Mouse (Mus musculus): ENCODE measurements around the gene Wdr45b.
"Not testable (repeated sequence)": the region's sequence is repeated elsewhere in the genome, so short reads cannot be mapped to it uniquely, and the experiment has no call there.

Wdr45b gene

DNA sequence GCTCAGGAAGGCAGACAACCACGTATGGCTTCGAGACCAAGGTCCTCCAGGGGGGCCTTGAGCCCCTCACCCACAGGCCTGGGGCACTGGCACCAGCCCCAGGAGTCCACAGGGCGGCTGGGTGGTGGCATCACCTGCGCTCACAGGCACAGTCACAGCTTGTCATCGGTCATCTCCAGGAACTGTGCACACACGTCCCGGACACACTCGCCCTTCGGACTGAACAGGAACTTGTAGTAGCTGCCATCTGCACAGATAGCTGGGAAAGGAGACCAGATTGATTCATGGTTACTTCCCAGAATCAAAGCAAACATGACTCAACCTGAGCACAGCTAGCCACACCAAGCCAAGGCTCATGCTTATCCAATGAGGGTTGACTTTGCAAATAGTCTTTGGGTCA lies 26.0 kb downstream of the Wdr45b start:
- in situ Hi-C loops (cut with MseI, MboI): no loop called here

GRCm38 (mm10) chr11:121326681-121327080 lies 27.6 kb downstream of the Wdr45b start:
- in situ Hi-C loops (cut with MseI, MboI): no loop called here

DNA sequence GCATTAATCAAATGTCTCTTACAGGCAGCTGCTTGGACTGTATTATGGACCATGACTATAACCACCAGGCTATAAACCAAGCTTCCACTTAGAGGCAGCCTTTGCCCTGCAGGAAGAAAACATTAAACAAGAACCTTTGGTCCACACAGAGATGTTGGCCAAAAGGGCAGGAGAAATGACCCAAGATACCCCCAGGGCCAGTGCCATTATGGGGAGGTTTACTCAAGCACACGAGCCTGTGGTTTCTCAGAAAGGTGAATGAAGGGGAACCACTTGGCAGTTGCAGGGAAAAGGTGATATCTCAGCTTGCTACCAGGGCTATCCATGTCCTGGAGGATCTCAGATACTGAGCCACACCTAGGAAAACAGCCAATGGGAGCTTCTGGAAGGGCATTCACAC lies 28.2 kb downstream of the Wdr45b start:
- in situ Hi-C loops (cut with MseI, MboI): no loop called here

GRCm38 (mm10) chr11:121307712-121308111 lies 46.5 kb downstream of the Wdr45b start:
- in situ Hi-C loops (cut with MseI, MboI): not testable (repeated sequence)

DNA sequence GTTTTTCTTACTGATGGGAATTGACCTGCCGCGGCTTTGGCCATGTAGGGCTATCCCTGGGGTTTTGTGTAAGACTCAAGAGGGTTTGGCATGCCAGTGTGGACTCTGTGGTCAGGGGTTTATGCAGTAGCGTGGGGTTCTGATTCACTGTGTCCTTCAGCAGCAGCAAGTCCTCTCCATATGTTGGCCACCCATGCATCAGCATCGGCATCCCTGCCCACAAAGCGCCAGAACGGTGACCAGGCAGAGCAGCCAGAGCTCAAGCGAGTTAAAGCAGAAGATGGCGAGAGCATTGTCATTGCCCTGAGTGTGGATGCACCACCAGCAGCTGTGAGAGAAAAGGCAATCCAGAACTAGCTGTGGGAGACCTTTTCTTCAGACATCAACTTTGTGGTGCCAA lies 47.6 kb downstream of the Wdr45b start:
- in situ Hi-C loops (cut with MseI, MboI): no loop called here

DNA sequence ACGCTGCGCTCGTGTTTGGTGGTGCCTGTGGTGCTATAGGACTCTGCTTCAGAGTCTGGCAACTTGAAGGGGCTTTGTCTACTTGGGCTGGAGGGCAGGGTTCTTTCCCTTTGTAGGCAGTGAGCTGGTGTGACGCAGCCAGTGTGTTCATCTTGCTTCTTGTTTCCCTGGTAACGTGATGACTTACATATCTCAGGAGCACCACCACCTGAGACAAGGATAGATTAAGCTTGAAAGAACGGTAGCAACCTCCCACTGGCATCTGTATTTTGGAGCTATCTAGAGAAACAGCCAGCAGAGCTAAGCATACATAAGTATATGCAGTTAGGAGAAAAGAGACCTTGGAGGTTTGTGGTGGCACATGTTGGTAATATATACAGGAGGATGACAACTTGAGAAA lies 48.9 kb downstream of the Wdr45b start:
- in situ Hi-C loops (cut with MseI, MboI): no loop called here

DNA sequence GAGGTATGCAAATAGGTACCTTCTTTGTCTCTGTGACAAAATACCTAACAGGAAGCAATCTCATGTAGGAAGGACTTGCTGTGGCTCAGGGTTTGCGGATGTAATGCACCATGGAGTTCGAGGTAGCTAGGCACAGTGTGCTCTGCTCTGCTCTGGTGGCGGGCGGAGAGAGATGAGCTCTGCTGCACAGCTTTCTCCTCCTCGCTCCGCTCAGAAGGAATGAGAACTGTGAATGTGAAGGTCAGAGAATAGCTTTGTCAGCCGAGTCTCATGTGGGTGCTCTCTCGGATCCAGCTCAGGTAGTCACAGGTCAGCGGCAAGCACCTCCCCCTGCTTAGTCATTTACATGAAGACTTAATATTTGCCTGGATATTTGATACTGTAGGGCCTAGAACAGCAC lies 54.0 kb downstream of the Wdr45b start:
- in situ Hi-C loops (cut with MseI, MboI): no loop called here

- in situ Hi-C loops (cut with MseI, MboI): no loop called here
Measured at GRCm38 (mm10) chr11:121298493-121298892, 55.8 kb downstream of the Wdr45b start.

GRCm38 (mm10) chr11:121294771-121295170 lies 59.5 kb downstream of the Wdr45b start:
- in situ Hi-C loops (cut with MseI, MboI): no loop called here

- in situ Hi-C loops (cut with MseI, MboI): no loop called here
Measured at GRCm38 (mm10) chr11:121289859-121290258, 64.4 kb downstream of the Wdr45b start.

GRCm38 (mm10) chr11:121282911-121283310 lies 71.3 kb downstream of the Wdr45b start:
- in situ Hi-C loops (cut with MseI, MboI): no loop called here

DNA sequence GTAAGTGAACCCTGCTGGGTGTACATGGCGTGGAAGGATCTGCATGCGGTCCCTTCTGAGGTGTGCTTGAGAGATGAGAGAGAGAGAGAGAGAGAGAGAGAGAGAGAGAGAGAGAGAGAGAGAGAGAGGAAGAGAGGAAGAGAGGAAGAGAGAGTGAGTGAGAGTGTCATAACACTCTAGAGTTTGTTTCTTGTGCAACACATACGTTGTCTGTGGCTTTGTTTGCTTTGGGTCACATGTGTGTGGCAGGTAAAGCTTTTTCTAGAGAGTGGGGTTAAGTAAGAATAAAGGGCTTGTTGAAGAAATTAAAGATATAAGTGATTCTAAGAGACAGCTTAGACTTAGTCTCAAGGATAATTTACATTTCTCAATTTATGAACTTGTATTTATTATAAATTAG lies 76.2 kb downstream of the Wdr45b start:
- in situ Hi-C loops (cut with MseI, MboI): no loop called here

- in situ Hi-C loops (cut with MseI, MboI): no loop called here
Measured at GRCm38 (mm10) chr11:121277516-121277915, 76.7 kb downstream of the Wdr45b start.

Measured in mouse trophoblast stem cell (cell line).